Mouse (Mus musculus) forebrain, embryonic 13.5 days (tissue): ENCODE measurements around the gene Dazap2. TPM values are rescaled to one million over a fixed set of nuclear protein-coding genes. Genes with fewer than 3 reads are reported as not detected.

ENCODE experiments used
- ATAC-seq: fragments of 200-750 bp; cut with Nextera tagmentation; 2 replicates; pipeline ENCODE4 v1.8.0; 2017
- H3K27ac ChIP-seq: fragments of 300-500 bp; sonication (generic); 2 replicates; pipeline ENCODE4 v1.5.1; 2015; ENCODE audit warnings: inconsistent platforms, mild to moderate bottlenecking, moderate library complexity
- H3K27me3 ChIP-seq: fragments of 300-500 bp; sonication (generic); 2 replicates; pipeline ENCODE4 v1.6.1; 2015; ENCODE audit warnings: mild to moderate bottlenecking, inconsistent platforms
- H3K36me3 ChIP-seq: fragments of 300-500 bp; sonication (generic); 2 replicates; pipeline ENCODE4 v1.6.1; 2015; ENCODE audit warnings: mild to moderate bottlenecking, inconsistent platforms; ENCODE audit not compliant: poor library complexity, severe bottlenecking
- H3K4me1 ChIP-seq: fragments of 300-500 bp; sonication (generic); 2 replicates; pipeline ENCODE4 v1.6.1; 2015; ENCODE audit warnings: inconsistent platforms
- H3K4me2 ChIP-seq: fragments of 300-500 bp; sonication (generic); 2 replicates; pipeline ENCODE4 v1.6.1; 2015; ENCODE audit warnings: inconsistent platforms, mild to moderate bottlenecking, moderate library complexity
- H3K4me3 ChIP-seq: fragments of 300-500 bp; sonication (generic); 2 replicates; pipeline ENCODE4 v1.5.1; 2015; ENCODE audit warnings: mild to moderate bottlenecking, inconsistent platforms
- H3K9ac ChIP-seq: fragments of 300-500 bp; sonication (generic); 2 replicates; pipeline ENCODE4 v1.6.1; 2015; ENCODE audit warnings: mild to moderate bottlenecking, inconsistent platforms
- H3K9me3 ChIP-seq: fragments of 300-500 bp; sonication (generic); replicated peaks from 2 replicates; pipeline ENCODE4 v1.6.1; 2016; ENCODE audit warnings: inconsistent platforms
- WGBS: fragments of 180-500 bp; shearing (Covaris S2); methylation state at CpG from one replicate; pipeline ENCODE4 v1.1.7; 2015; 5-methylcytosine and 5-hydroxymethylcytosine counted together
- polyA plus RNA-seq: library from polyadenylated mRNA; unstranded; fragments of >200 nt; fragmentation: Nextera tagmentation; extraction: Ambion mirVana; gene quantifications from 2 replicates; pipeline ENCODE4 v1.2.1, GENCODE M21; 2015

The Dazap2 gene
- 190 and 192 TPM in 2 replicates for polyA plus RNA-seq

DNA sequence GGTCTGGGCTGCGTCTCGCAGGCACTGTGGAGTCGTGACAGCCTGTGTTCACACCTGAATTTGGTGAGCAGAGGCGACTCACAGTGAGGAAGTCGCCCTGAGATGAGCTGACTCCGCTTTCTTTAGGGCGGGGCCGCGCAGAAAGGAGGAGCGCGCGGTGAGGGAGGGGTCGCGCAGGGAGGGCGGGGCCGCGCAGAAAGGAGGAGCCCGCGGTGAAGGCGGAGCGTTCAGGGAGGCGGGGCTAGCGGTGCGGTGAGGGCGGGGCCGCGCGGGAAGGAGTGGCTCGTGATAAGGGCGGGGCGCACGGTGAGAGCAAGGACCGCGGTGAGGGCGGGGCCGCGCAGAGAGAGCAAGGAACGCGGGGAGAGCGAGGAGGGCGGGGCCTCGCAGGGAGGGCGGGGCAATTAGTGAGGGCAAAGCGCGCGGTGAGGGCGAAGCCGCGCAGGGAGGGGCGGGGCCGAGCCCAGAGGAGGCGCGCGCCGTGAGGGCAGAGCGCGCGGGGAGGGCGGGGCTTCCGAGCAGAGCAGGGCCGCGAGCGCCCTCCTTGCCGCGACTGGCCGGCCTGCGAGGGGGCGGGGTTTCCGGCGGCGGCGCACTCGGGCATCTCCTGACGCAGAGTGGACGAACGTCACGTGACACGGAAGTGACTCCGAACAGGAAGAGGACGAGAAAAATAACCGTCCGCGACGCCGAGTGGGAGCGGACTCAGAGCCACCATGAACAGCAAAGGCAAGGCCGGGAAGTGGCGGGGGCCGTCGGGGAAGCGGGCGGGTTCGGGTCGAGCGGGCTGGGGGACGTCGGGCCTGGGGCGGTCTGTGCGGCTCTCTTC, at the start of gene Dazap2:
Gene Dazap2 (plus strand): TSS at position 354 of the 829 bp plus-strand sequence.
- peak within 1 kb of the TSS; percentile 86 for H3K4me3 ChIP-seq
- H3K36me3 ChIP-seq = peaks cover 32% of the 10 kb centered on the region
- H3K27ac ChIP-seq = peak within 1 kb of the TSS; percentile 93
- 1% methylated on average over 90 of the region's 99 CpGs for WGBS
- H3K4me2 ChIP-seq = peak within 1 kb of the TSS; percentile 88
- H3K9me3 ChIP-seq = no peaks in the 10 kb centered on the region
- H3K4me1 ChIP-seq = peaks cover 25% of the 10 kb centered on the region
- H3K27me3 ChIP-seq = no peaks in the 10 kb centered on the region
- ATAC-seq = peak; percentile 87
- H3K9ac ChIP-seq = peak within 1 kb of the TSS; percentile 82

DNA sequence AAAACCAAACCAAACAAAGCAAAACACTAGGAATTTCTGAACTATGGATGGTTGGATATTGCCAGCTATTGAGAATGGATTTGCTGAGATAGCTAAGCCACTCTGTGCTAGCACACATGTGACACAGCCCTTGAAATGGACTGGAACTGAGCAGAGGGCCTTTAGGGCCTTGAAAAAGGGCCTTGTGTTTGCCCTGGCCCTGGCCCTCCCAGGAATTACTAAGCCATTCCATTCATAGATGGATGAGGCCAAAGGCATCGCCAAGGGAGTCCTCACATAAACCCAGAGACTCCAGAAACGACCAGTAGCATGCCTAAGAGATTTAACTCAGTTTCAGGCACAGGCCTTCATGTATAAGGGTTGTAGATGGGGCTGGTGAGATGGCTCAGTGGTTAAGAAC, 48.6 kb upstream of the Dazap2 start:
- Histone ChIP-seq H3K4me3 (no peak overlapping the region), H3K9ac (no peak overlapping the region), H3K4me2 (no peak overlapping the region), H3K4me1 (no peaks in the 10 kb centered on the region), H3K27me3 (no peaks in the 10 kb centered on the region), H3K9me3 (no peaks in the 10 kb centered on the region), H3K27ac (no peak overlapping the region), H3K36me3 (no peaks in the 10 kb centered on the region)
- no peak for ATAC-seq
- WGBS = 64% methylated on average over 2 of the region's 2 CpGs

DNA sequence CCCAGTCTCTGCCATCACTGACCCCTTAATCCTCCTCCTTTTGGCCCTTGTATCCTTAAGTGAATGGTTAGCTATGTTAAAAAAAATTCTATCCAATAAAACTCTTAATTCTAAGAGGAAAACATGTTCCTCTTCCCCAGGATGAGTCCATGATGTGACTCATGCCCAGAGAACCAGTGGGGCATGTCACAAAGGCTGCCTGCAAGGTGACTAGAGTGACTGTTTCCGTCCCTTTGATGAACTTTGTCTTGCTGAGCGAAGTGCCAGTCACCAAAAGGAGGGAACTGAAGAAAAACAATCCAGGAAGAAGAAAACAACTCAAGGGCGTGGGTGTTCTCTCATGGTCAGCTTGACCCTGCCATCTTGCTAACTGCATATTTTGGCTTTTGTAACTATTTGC, 45.9 kb upstream of the Dazap2 start:
- WGBS = 75% methylated on average over 3 of the region's 3 CpGs
- Histone ChIP-seq H3K9me3 (no peaks in the 10 kb centered on the region), H3K4me1 (peaks cover 4% of the 10 kb centered on the region; the same call in 1 of the 2 replicates), H3K27ac (no peak overlapping the region), H3K4me2 (no peak overlapping the region), H3K4me3 (no peak overlapping the region), H3K9ac (no peak overlapping the region), H3K36me3 (no peaks in the 10 kb centered on the region), H3K27me3 (no peaks in the 10 kb centered on the region)
- ATAC-seq = no peak

DNA sequence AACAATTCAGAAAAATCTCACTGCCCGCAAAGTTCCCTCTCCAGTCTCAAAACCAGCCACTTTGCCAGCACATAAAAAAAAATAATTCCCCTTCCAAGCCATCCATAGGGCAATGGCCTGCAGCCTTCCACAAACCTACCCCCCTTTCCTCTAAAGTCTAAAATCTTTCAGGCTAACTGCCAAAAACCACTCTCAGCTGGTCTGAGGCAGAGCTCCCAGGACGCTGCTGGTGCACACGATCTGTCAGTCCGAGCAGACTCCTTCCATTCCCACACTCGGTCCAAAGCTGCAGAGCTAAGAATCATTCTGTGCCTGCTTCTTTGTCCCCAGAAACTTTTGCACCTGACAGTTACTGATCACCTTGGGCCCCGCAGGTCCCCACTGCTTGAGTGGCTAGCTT, 41.2 kb upstream of the Dazap2 start:
- WGBS = 47% methylated on average over 6 of the region's 6 CpGs
- Histone ChIP-seq H3K27ac (no peak overlapping the region), H3K27me3 (no peaks in the 10 kb centered on the region), H3K9me3 (no peaks in the 10 kb centered on the region), H3K36me3 (peaks cover 29% of the 10 kb centered on the region), H3K9ac (no peak overlapping the region), H3K4me3 (no peak overlapping the region), H3K4me2 (no peak overlapping the region), H3K4me1 (peaks cover 8% of the 10 kb centered on the region; the same call in 1 of the 2 replicates)
- ATAC-seq = no peak

DNA sequence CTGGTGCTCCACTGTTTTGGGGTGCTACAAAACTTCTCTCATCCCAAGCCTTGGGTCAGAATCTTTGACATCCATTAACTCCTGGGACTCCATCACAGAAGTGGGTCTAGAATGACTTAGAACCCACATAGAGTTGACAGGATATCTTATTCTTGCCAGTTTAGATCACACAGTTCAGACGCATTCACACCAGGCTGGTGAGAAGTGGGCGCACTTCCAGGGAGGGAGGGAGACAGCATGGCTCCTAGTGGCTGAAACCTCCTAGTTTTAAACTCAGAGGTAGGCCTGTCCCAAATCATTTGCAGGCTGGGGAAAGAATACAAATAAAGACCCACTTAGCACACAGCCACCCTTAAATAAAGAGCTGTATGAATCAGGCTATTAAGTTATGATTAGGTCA, 40.8 kb upstream of the Dazap2 start:
- 71% methylated on average over 2 of the region's 2 CpGs for WGBS
- no peak overlapping the region for H3K27ac ChIP-seq

DNA sequence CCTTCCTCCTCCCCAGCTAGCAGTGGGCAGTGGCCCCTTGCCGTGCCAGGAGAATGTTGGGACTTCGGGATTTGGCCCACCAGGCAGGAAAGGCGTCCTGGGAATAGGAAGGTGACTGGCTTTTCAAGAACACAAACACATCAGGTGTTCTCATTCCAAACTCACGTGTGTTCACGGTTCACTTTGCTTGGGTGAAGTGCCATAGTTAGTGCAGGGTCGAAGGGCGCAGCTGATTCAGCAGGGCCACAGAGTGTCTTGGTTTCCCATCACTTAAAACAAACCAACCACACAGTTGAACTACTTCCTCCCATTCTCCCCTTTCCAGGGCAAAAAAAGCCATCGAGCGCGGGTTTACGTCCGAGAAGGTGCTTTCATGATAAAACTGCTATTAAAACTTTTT, 39.8 kb upstream of the Dazap2 start:
- Histone ChIP-seq H3K4me2 (no peak overlapping the region), H3K4me1 (peaks cover 8% of the 10 kb centered on the region; the same call in 1 of the 2 replicates), H3K27ac (no peak overlapping the region), H3K9me3 (no peaks in the 10 kb centered on the region), H3K4me3 (no peak overlapping the region), H3K27me3 (no peaks in the 10 kb centered on the region), H3K9ac (no peak overlapping the region), H3K36me3 (peaks cover 43% of the 10 kb centered on the region)
- 87% methylated on average over 12 of the region's 12 CpGs for WGBS
- ATAC-seq = no peak

More for the DNA sequence above, 40.8 kb upstream of the Dazap2 start:
- no peak overlapping the region for H3K4me2 ChIP-seq
- H3K4me1 ChIP-seq = peaks cover 8% of the 10 kb centered on the region; the same call in 1 of the 2 replicates
- ATAC-seq = no peak
- H3K36me3 ChIP-seq = peaks cover 33% of the 10 kb centered on the region
- no peaks in the 10 kb centered on the region for H3K27me3 ChIP-seq
- H3K9me3 ChIP-seq = no peaks in the 10 kb centered on the region
- no peak overlapping the region for H3K9ac ChIP-seq
- H3K4me3 ChIP-seq = no peak overlapping the region

DNA sequence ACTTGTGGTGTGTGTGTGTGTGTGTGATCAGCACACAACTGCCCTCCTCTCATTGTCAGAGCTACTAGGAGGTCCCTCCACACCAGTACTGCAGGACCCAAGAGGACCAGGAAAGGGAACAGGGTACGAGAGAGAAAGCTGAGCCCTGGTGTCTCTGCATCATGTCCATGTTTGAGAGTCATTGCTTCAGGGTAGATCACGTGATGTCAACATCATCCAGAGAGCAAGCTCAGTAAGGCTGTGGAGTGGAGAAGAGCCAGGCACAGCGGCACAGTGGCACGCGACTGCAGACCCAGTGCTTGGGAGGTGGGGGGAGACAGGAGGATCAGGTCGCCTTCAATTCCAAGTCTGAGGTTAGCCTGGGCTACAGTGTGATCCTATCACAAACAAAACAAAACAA, 38.8 kb upstream of the Dazap2 start:
- no peaks in the 10 kb centered on the region for H3K27me3 ChIP-seq
- no peak for ATAC-seq
- H3K9ac ChIP-seq = no peak overlapping the region
- H3K4me1 ChIP-seq = peaks cover 8% of the 10 kb centered on the region; the same call in 1 of the 2 replicates
- H3K36me3 ChIP-seq = peaks cover 52% of the 10 kb centered on the region
- no peak overlapping the region for H3K4me2 ChIP-seq
- no peak overlapping the region for H3K27ac ChIP-seq
- H3K4me3 ChIP-seq = no peak overlapping the region
- no peaks in the 10 kb centered on the region for H3K9me3 ChIP-seq
- WGBS = 87% methylated on average over 6 of the region's 6 CpGs

DNA sequence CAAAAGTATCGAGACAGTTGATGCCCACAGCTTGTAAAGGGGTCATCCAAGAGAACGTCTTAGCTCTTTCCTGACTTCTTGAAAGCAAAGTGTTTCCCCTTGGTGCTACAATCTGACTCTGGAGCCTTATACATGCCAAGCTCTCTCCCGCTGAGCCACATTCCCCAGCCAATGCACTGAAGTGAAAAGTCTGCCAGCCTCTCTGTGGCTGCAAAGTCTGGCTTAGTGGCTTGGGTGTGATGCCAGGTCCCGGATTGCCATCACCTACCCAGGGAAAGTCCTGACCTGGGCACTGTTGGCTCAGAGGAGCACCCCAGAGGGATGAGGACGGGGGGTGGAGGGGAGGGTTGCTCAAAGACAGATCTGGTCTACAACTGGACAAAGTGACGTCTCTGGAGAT, 38.3 kb upstream of the Dazap2 start:
- H3K27ac ChIP-seq = no peak overlapping the region
- H3K36me3 ChIP-seq = peaks cover 52% of the 10 kb centered on the region
- no peak overlapping the region for H3K9ac ChIP-seq
- no peak for ATAC-seq
- no peak overlapping the region for H3K4me3 ChIP-seq
- H3K4me1 ChIP-seq = peaks cover 8% of the 10 kb centered on the region; the same call in 1 of the 2 replicates
- H3K27me3 ChIP-seq = no peaks in the 10 kb centered on the region
- no peak overlapping the region for H3K4me2 ChIP-seq
- H3K9me3 ChIP-seq = no peaks in the 10 kb centered on the region
- WGBS = 88% methylated on average over 6 of the region's 6 CpGs

DNA sequence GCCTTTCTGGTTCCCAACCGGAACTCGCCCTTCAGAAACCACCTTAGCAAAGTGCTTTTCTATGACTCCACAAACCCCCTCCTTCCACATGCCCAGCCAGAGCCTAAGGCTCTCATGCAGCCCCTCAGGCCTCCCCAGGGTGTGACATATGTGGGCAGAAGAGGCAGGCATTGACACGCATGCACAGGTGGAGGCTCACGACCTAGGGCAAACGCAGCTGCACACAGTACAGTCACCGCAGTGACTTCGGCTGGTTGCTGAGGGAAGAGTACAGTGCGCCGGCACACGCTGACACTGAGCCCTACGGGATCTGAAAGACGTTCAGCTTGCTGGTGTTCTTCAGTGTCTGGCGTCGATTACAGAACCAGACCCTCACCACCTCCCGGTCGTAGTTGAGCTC, 37.2 kb upstream of the Dazap2 start:
- Histone ChIP-seq H3K27ac (no peak overlapping the region), H3K4me3 (no peak overlapping the region), H3K36me3 (peaks cover 61% of the 10 kb centered on the region), H3K4me1 (peaks cover 8% of the 10 kb centered on the region; the same call in 1 of the 2 replicates), H3K27me3 (no peaks in the 10 kb centered on the region), H3K9ac (no peak overlapping the region), H3K9me3 (no peaks in the 10 kb centered on the region), H3K4me2 (no peak overlapping the region)
- ATAC-seq = no peak
- WGBS = 88% methylated on average over 16 of the region's 16 CpGs

DNA sequence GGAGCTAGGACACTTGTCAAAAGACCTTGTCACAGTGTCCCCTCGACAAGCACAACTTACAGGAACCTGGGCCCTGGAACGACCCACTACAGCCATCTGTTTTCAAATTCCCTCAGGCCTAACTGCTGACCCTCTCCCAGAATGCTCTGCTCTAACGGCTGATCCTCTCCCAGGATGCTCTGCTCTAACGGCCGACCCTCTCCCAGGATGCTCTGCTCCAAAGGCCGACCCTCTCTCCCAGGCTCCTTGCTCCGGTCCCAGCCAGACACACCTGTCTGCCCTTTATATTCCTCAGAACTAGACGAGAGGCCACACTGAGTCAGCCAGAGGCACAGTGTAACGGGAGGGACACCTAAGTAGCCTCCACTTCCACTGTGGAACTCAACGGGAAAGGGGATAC, 35.0 kb upstream of the Dazap2 start:
- no peak for ATAC-seq
- no peak overlapping the region for H3K4me2 ChIP-seq
- no peaks in the 10 kb centered on the region for H3K9me3 ChIP-seq
- H3K4me3 ChIP-seq = no peak overlapping the region
- no peaks in the 10 kb centered on the region for H3K4me1 ChIP-seq
- no peaks in the 10 kb centered on the region for H3K27me3 ChIP-seq
- no peak overlapping the region for H3K27ac ChIP-seq
- WGBS = 94% methylated on average over 10 of the region's 10 CpGs
- H3K36me3 ChIP-seq = peaks cover 76% of the 10 kb centered on the region
- no peak overlapping the region for H3K9ac ChIP-seq

DNA sequence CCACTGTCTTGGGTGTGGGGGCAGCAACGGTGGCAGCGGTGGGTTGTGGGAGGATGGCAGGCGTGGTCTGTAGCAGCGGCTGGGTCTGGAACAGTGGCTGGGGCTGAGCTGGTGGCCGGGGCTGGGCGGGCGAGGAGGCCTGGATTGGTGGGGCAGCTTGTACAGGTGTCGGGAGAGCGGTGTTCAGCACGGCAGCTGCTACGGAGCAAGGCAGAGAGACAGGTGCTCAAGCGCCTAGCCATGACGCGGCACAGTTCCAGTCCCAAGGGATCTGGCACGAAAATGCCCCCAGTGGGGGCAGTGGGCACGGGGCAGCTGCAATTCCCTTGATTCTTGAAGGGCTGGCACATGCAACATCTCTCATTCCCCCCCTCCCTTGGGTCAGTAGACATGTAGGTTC, 29.2 kb upstream of the Dazap2 start:
- H3K36me3 ChIP-seq = peaks cover 81% of the 10 kb centered on the region
- ATAC-seq = no peak
- H3K27me3 ChIP-seq = no peaks in the 10 kb centered on the region
- H3K9ac ChIP-seq = no peak overlapping the region
- WGBS = 93% methylated on average over 16 of the region's 16 CpGs
- H3K4me1 ChIP-seq = no peaks in the 10 kb centered on the region
- no peak overlapping the region for H3K27ac ChIP-seq
- no peak overlapping the region for H3K4me2 ChIP-seq
- H3K9me3 ChIP-seq = no peaks in the 10 kb centered on the region
- no peak overlapping the region for H3K4me3 ChIP-seq

DNA sequence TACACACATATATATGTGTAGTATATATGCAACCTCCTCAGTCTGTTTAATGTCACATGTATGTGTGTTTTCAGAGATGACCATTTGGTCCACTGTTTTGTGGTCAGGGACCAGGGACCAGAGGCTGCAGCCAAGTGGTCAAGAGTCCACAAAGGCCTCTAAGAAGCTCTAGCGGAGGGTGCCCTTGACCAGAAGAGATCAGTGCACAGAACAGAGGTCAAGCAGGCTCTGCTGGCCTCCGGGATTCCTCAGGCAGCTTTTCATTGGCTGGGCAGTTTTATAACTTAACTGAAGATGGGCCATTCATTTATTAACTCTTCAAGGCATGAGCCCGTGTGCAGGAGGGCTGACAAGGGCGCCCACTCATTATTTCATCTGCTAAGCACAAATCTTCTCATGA, 28.0 kb upstream of the Dazap2 start:
- Histone ChIP-seq H3K27me3 (no peaks in the 10 kb centered on the region), H3K9me3 (no peaks in the 10 kb centered on the region), H3K27ac (no peak overlapping the region), H3K4me3 (no peak overlapping the region), H3K4me2 (no peak overlapping the region), H3K36me3 (peaks cover 83% of the 10 kb centered on the region), H3K9ac (no peak overlapping the region), H3K4me1 (no peaks in the 10 kb centered on the region)
- 84% methylated on average over 4 of the region's 4 CpGs for WGBS
- no peak for ATAC-seq

DNA sequence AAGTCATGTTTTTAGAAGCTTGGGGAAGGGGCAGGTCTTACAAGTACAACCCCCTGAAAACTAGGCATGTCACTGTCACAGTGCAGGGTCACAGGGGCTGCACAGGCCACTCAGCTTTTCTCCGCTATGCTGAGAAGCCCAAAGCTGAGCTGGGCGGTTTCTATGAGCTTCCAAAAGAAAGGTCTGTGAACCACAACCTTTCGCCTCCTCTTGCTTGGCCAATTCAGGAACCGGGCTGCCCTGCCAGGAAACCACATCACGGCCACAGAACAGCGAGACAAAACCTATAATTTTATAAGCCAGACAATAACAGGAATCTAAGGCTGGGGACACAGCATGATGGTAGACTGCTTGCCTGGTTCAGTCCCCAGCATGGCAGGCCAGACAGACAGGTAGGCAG, 26.9 kb upstream of the Dazap2 start:
- ATAC-seq = no peak
- Histone ChIP-seq H3K4me2 (no peak overlapping the region), H3K4me1 (no peaks in the 10 kb centered on the region), H3K27me3 (no peaks in the 10 kb centered on the region), H3K9me3 (no peaks in the 10 kb centered on the region), H3K4me3 (no peak overlapping the region), H3K27ac (no peak overlapping the region), H3K9ac (no peak overlapping the region), H3K36me3 (peaks cover 75% of the 10 kb centered on the region)
- WGBS = 87% methylated on average over 6 of the region's 6 CpGs
